Mouse (Mus musculus): ENCODE data around the gene Ttc7b. TPM values are rescaled to one million over a fixed set of nuclear protein-coding genes. Genes with fewer than 3 reads are reported as not detected.

The Ttc7b gene
- polyA plus RNA-seq, 2 experiments: 7.3 to 28.1 TPM

DNA sequence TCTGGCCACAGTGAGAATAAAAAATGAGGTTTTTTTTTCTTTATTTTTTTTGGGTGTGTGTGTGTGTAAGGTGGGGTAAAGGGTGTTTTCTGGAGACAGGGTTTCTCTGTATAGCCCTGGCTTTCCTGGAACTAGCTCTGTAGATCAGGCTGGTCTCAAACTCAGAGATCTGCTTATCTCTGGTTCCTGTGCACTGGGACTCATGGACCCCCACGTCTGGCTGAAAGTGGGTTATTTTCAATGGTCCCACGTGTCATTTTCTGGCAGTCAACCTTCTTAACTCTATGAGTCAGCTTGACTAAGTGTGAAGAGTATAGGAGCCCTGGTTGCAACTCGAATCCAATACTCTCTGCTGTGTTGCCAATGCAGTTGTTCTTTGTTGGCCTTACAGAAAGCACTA is 127.1 kb downstream of the Ttc7b start:
- Histone ChIP-seq H3K4me1 (ENCODE audit: control insufficient read depth, insufficient read depth, low read length) (peaks cover 3% of the 10 kb centered on the region), H3K27ac (replicated peaks; ENCODE audit: low read depth, low read length) (no peak overlapping the region), H3K36me3 (ENCODE audit: control insufficient read depth, insufficient read depth, low read length) (peaks cover 30% of the 10 kb centered on the region), H3K4me3 (replicated peaks; ENCODE audit: low read length) (no peak overlapping the region), H3K9ac (ENCODE audit: low read depth, low read length, severe bottlenecking) (no peak overlapping the region), H3K27me3 (ENCODE audit: control insufficient read depth, insufficient read depth, low read length) (no peaks in the 10 kb centered on the region), H3K4me2 (replicated peaks; ENCODE audit: low read depth, low read length, severe bottlenecking) (no peak overlapping the region), H3K9me3 (ENCODE audit: control insufficient read depth, low read length) (no peaks in the 10 kb centered on the region)
- TF ChIP-seq POLR2A (IDR thresholded peaks at IDR 0.05; ENCODE audit: borderline replicate concordance, extremely low read depth, insufficient read depth, insufficient read length): no peak
- ATAC-seq (ENCODE audit: low FRiP score, low read depth) (no peak), DNase-seq (ENCODE audit: low spot score) (no peak)
- 78% methylated on average over 3 of the region's 3 CpGs for WGBS

DNA sequence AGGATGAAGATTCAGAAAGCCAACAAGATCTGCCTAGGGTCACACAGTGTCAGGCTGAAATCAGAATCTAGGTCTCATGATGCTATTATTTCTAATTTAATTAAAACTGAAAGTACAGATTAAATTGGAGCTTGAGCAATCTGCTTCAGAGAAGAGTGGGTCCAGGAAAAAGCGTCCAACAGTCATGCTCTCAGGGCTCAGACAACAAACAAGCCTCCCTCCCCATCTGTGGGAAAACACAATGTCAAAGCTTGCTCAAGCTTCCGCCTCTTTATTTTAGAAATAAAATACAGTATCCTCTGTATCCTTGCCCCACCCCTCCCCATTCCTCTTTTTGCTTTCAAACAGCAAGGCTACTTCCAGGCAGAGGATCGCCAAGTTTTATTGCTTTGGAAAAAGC is 127.5 kb downstream of the Ttc7b start:
- H3K4me1 ChIP-seq (ENCODE audit: control insufficient read depth, insufficient read depth, low read length): 0 out of 2 replicates have a peak, but pooled peaks cover 2% of the 10 kb centered on the region
- no peak overlapping the region for H3K9ac ChIP-seq (ENCODE audit: low read depth, low read length, severe bottlenecking)
- no peak overlapping the region for H3K4me2 ChIP-seq (replicated peaks; ENCODE audit: low read depth, low read length, severe bottlenecking)
- DNase-seq (ENCODE audit: low spot score) (no peak), ATAC-seq (ENCODE audit: low FRiP score, low read depth) (no peak)
- H3K27ac ChIP-seq (replicated peaks; ENCODE audit: low read depth, low read length): no peak overlapping the region
- no peaks in the 10 kb centered on the region for H3K27me3 ChIP-seq (ENCODE audit: control insufficient read depth, insufficient read depth, low read length)
- H3K9me3 ChIP-seq (ENCODE audit: control insufficient read depth, low read length): no peaks in the 10 kb centered on the region
- no peak overlapping the region for H3K4me3 ChIP-seq (replicated peaks; ENCODE audit: low read length)
- no peak for TF ChIP-seq POLR2A (IDR thresholded peaks at IDR 0.05; ENCODE audit: borderline replicate concordance, extremely low read depth, insufficient read depth, insufficient read length)
- WGBS: 80% methylated on average over 3 of the region's 3 CpGs
- peaks cover 35% of the 10 kb centered on the region for H3K36me3 ChIP-seq (ENCODE audit: control insufficient read depth, insufficient read depth, low read length)

DNA sequence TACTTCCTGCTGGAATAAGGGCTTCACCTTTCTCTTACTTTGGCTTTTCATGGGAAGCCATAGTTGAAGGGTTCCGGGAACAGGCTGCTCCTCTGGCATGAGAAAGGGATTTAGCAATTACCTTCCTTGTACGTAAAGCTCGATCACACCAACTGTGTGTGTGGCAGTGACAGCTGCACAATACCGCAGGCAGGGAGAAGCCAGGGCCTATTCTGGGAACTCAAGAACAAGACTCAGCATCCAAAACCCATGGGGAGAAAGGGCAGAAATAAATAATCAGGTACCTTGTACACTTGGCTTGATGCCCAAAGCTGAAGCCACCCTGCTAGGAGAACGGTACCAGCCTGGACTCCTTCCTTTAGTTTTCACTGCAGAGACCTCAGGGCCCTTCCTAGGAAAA is 128.2 kb downstream of the Ttc7b start:
- WGBS: 80% methylated on average over 5 of the region's 5 CpGs
- peaks cover 38% of the 10 kb centered on the region for H3K36me3 ChIP-seq (ENCODE audit: control insufficient read depth, insufficient read depth, low read length)
- H3K9me3 ChIP-seq (ENCODE audit: control insufficient read depth, low read length): no peaks in the 10 kb centered on the region
- no peak overlapping the region for H3K9ac ChIP-seq (ENCODE audit: low read depth, low read length, severe bottlenecking)
- no peaks in the 10 kb centered on the region for H3K4me1 ChIP-seq (ENCODE audit: control insufficient read depth, insufficient read depth, low read length)
- H3K4me2 ChIP-seq (replicated peaks; ENCODE audit: low read depth, low read length, severe bottlenecking): no peak overlapping the region
- no peak for ATAC-seq (ENCODE audit: low FRiP score, low read depth)
- no peak for DNase-seq (ENCODE audit: low spot score)
- no peak overlapping the region for H3K27ac ChIP-seq (replicated peaks; ENCODE audit: low read depth, low read length)
- no peak for TF ChIP-seq POLR2A (IDR thresholded peaks at IDR 0.05; ENCODE audit: borderline replicate concordance, extremely low read depth, insufficient read depth, insufficient read length)
- no peak overlapping the region for H3K4me3 ChIP-seq (replicated peaks; ENCODE audit: low read length)
- no peaks in the 10 kb centered on the region for H3K27me3 ChIP-seq (ENCODE audit: control insufficient read depth, insufficient read depth, low read length)

DNA sequence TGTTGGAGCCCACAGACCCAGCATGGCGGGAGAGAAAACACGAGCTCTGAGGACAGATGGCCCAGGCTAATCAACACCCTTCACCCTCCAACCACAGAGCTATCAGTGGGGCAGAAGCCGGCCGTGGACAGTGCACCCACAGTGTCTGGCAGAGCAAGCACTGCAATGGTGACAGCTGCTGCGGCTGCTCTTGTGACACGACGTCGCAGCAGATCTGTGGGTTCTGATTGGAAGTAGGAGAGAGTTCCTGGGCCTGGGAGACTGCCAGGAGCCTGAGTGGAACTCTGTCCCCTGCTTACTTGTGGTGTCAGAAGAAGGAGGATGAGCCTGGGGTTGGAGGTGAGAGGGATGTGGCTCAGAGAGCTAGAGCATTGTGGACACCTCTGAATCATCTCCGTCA is 128.7 kb downstream of the Ttc7b start:
- 83% methylated on average over 9 of the region's 9 CpGs for WGBS
- no peaks in the 10 kb centered on the region for H3K4me1 ChIP-seq (ENCODE audit: control insufficient read depth, insufficient read depth, low read length)
- H3K27me3 ChIP-seq (ENCODE audit: control insufficient read depth, insufficient read depth, low read length): no peaks in the 10 kb centered on the region
- H3K9me3 ChIP-seq (ENCODE audit: control insufficient read depth, low read length): no peaks in the 10 kb centered on the region
- no peak overlapping the region for H3K4me3 ChIP-seq (replicated peaks; ENCODE audit: low read length)
- TF ChIP-seq POLR2A (IDR thresholded peaks at IDR 0.05; ENCODE audit: borderline replicate concordance, extremely low read depth, insufficient read depth, insufficient read length): no peak
- peaks cover 41% of the 10 kb centered on the region for H3K36me3 ChIP-seq (ENCODE audit: control insufficient read depth, insufficient read depth, low read length)
- H3K27ac ChIP-seq (replicated peaks; ENCODE audit: low read depth, low read length): no peak overlapping the region
- DNase-seq (ENCODE audit: low spot score): no peak
- no peak overlapping the region for H3K4me2 ChIP-seq (replicated peaks; ENCODE audit: low read depth, low read length, severe bottlenecking)
- no peak overlapping the region for H3K9ac ChIP-seq (ENCODE audit: low read depth, low read length, severe bottlenecking)
- ATAC-seq (ENCODE audit: low FRiP score, low read depth): peak; percentile 37; the same call in 1 of the 2 replicates

DNA sequence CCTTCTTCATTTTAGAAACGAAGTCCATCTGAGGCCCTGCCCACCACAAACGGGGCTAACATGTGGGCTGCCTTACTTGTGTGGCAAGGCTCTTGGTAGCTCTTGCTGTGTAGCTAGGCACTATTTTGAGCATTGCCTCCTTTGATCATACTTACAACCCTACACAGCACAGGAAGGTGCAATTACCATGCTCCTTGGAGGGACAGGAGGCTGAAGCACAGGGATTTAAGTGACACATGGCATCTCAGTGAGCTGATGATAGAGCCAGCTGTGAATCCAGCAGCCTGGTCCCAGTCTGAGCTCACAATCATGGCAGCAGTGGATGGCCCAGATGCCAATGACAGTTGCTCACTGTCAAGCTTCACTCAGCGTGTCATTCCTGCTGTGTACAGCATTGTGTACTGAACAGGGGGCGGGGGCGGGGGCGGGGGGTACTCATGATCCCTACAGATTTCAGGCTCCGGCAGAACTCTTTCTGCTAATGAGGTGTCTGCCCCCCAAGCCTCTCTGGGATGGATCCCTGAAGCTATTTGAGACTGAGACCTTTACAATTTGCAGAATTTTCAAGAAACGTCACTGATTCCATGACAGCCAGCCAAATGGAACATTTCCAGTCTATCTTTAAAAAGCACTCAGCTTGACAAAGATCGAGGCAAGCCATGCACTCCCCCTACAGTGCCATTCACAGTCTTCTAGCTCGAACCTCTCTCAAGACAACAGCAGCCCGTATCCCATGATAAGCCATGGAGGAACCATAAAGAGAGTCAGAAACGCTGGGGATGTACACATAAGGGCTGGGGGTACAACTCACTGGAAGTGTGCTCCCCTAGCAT is 130.5 kb downstream of the Ttc7b start:
- H3K4me3 ChIP-seq (replicated peaks; ENCODE audit: low read length): no peak overlapping the region
- no peak for TF ChIP-seq POLR2A (IDR thresholded peaks at IDR 0.05; ENCODE audit: borderline replicate concordance, extremely low read depth, insufficient read depth, insufficient read length)
- ATAC-seq (ENCODE audit: low FRiP score, low read depth) (no peak), DNase-seq (ENCODE audit: low spot score) (no peak)
- no peak overlapping the region for H3K9ac ChIP-seq (ENCODE audit: low read depth, low read length, severe bottlenecking)
- H3K9me3 ChIP-seq (ENCODE audit: control insufficient read depth, low read length): no peaks in the 10 kb centered on the region
- no peak overlapping the region for H3K27ac ChIP-seq (replicated peaks; ENCODE audit: low read depth, low read length)
- H3K27me3 ChIP-seq (ENCODE audit: control insufficient read depth, insufficient read depth, low read length): no peaks in the 10 kb centered on the region
- peaks cover 54% of the 10 kb centered on the region for H3K36me3 ChIP-seq (ENCODE audit: control insufficient read depth, insufficient read depth, low read length)
- 76% methylated on average over 12 of the region's 12 CpGs for WGBS
- no peaks in the 10 kb centered on the region for H3K4me1 ChIP-seq (ENCODE audit: control insufficient read depth, insufficient read depth, low read length)
- no peak overlapping the region for H3K4me2 ChIP-seq (replicated peaks; ENCODE audit: low read depth, low read length, severe bottlenecking)

Measured in limb, embryonic 14.5 days (tissue).